Mouse (Mus musculus): Measurements from ENCODE around the gene Lamc1. TPM values are rescaled to one million over a fixed set of nuclear protein-coding genes. Genes with fewer than 3 reads are reported as not detected.

The Lamc1 gene
- total RNA-seq (2021), result 10 to 100 TPM; 27.0 to 27.2 TPM
- long read RNA-seq, experiment 1, full-length matches to known transcripts, result 14 of 21 reads
- long read RNA-seq, experiment 1, partial matches to known transcripts, result 7 of 21 reads
- long read RNA-seq, experiment 1, other reads (novel, unspliced or antisense), result 0 of 21 reads
- long read RNA-seq, experiment 2, full-length matches to known transcripts, result 16 of 26 reads
- long read RNA-seq, experiment 2, partial matches to known transcripts, result 9 of 26 reads
- long read RNA-seq, experiment 2, other reads (novel, unspliced or antisense), result 1 of 26 reads

GRCm38 (mm10) chr1:153332444-153333295, at the start of gene Lamc1:
Gene Lamc1 (minus strand): TSS chr1:153332786.
- peak; percentile 81 to 84 for DNase-seq (ENCODE audit: low spot score in 2 of 2)
- Histone ChIP-seq H3K27ac (peak within 1 kb of the TSS; percentile 98), H3K4me3 (peak within 1 kb of the TSS; percentile 94)
- no peak for TF ChIP-seq CTCF (conservative IDR thresholded peaks at IDR 0.05)

GRCm38 (mm10) chr1:153380746-153381282, 48.2 kb upstream of the Lamc1 start:
- no peak for TF ChIP-seq CTCF (conservative IDR thresholded peaks at IDR 0.05)
- no peak for DNase-seq (ENCODE audit: low spot score in 2 of 2)
- Histone ChIP-seq H3K27ac (no peak overlapping the region), H3K4me3 (no peak overlapping the region)

- no peak for DNase-seq (ENCODE audit: low spot score in 2 of 2)
- Histone ChIP-seq H3K27ac (no peak overlapping the region), H3K4me3 (no peak overlapping the region)
- TF ChIP-seq CTCF (conservative IDR thresholded peaks at IDR 0.05), result no peak
Observed at GRCm38 (mm10) chr1:153379832-153380231, 47.2 kb upstream of the Lamc1 start.

- Histone ChIP-seq H3K27ac (no peak overlapping the region), H3K4me3 (no peak overlapping the region)
- DNase-seq (ENCODE audit: low spot score in 2 of 2), result no peak
- no peak for TF ChIP-seq CTCF (conservative IDR thresholded peaks at IDR 0.05)
Observed at GRCm38 (mm10) chr1:153378587-153378986, 46.0 kb upstream of the Lamc1 start.

- no peak for DNase-seq (ENCODE audit: low spot score in 2 of 2)
- H3K4me3 ChIP-seq, result no peak overlapping the region
- TF ChIP-seq CTCF (conservative IDR thresholded peaks at IDR 0.05), result no peak
- no peak overlapping the region for H3K27ac ChIP-seq
Observed at GRCm38 (mm10) chr1:153376446-153376845, 43.9 kb upstream of the Lamc1 start.

- DNase-seq (ENCODE audit: low spot score in 2 of 2), result no peak
- no peak overlapping the region for H3K27ac ChIP-seq
- no peak overlapping the region for H3K4me3 ChIP-seq
- TF ChIP-seq CTCF (conservative IDR thresholded peaks at IDR 0.05), result no peak
Observed at GRCm38 (mm10) chr1:153374136-153374535, 41.5 kb upstream of the Lamc1 start.

- TF ChIP-seq CTCF (conservative IDR thresholded peaks at IDR 0.05), result no peak
- no peak for DNase-seq (ENCODE audit: low spot score in 2 of 2)
- no peak overlapping the region for H3K27ac ChIP-seq
- H3K4me3 ChIP-seq, result no peak overlapping the region
Observed at GRCm38 (mm10) chr1:153371846-153372245, 39.3 kb upstream of the Lamc1 start.

GRCm38 (mm10) chr1:153369011-153369410, 36.4 kb upstream of the Lamc1 start:
- H3K27ac ChIP-seq, result no peak overlapping the region
- H3K4me3 ChIP-seq, result no peak overlapping the region
- DNase-seq (ENCODE audit: low spot score in 2 of 2), result no peak
- no peak for TF ChIP-seq CTCF (conservative IDR thresholded peaks at IDR 0.05)

GRCm38 (mm10) chr1:153367048-153367447, 34.5 kb upstream of the Lamc1 start:
- Histone ChIP-seq H3K27ac (no peak overlapping the region), H3K4me3 (no peak overlapping the region)
- no peak for DNase-seq (ENCODE audit: low spot score in 2 of 2)
- TF ChIP-seq CTCF (conservative IDR thresholded peaks at IDR 0.05), result no peak

- DNase-seq (ENCODE audit: low spot score in 2 of 2), result no peak
- no peak for TF ChIP-seq CTCF (conservative IDR thresholded peaks at IDR 0.05)
- no peak overlapping the region for H3K27ac ChIP-seq
- H3K4me3 ChIP-seq, result no peak overlapping the region
Observed at GRCm38 (mm10) chr1:153361926-153362325, 29.3 kb upstream of the Lamc1 start.

- no peak for DNase-seq (ENCODE audit: low spot score in 2 of 2)
- no peak for TF ChIP-seq CTCF (conservative IDR thresholded peaks at IDR 0.05)
- H3K27ac ChIP-seq, result no peak overlapping the region
- H3K4me3 ChIP-seq, result no peak overlapping the region
Observed at GRCm38 (mm10) chr1:153360556-153360955, 28.0 kb upstream of the Lamc1 start.

GRCm38 (mm10) chr1:153357218-153357617, 24.6 kb upstream of the Lamc1 start:
- no peak for TF ChIP-seq CTCF (conservative IDR thresholded peaks at IDR 0.05)
- H3K27ac ChIP-seq, result peak overlapping the region; percentile 87
- H3K4me3 ChIP-seq, result no peak overlapping the region
- no peak for DNase-seq (ENCODE audit: low spot score in 2 of 2)

- no peak overlapping the region for H3K4me3 ChIP-seq
- no peak for DNase-seq (ENCODE audit: low spot score in 2 of 2)
- TF ChIP-seq CTCF (conservative IDR thresholded peaks at IDR 0.05), result no peak
- no peak overlapping the region for H3K27ac ChIP-seq
Observed at GRCm38 (mm10) chr1:153354466-153354865, 21.9 kb upstream of the Lamc1 start.
